Mouse (Mus musculus) midbrain, embryonic 15.5 days (tissue): ENCODE results near the gene Sfta2. TPM values are rescaled to one million over a fixed set of nuclear protein-coding genes. Genes with fewer than 3 reads are reported as not detected.

ENCODE experiments used
- ATAC-seq: fragments of 200-750 bp; cut with Nextera tagmentation; replicated peaks from 2 replicates; pipeline ENCODE4 v1.8.0; 2017; ENCODE audit warnings: moderate TSS enrichment
- H3K27ac ChIP-seq: fragments of 300-500 bp; sonication (generic); 2 replicates; pipeline ENCODE4 v1.5.1; 2015; ENCODE audit warnings: mild to moderate bottlenecking, inconsistent platforms
- H3K27me3 ChIP-seq: fragments of 300-500 bp; sonication (generic); replicated peaks from 2 replicates; pipeline ENCODE4 v1.6.1; 2015; ENCODE audit warnings: inconsistent platforms
- H3K36me3 ChIP-seq: fragments of 300-500 bp; sonication (generic); replicated peaks from 2 replicates; pipeline ENCODE4 v1.6.1; 2015; ENCODE audit warnings: inconsistent platforms
- H3K4me1 ChIP-seq: fragments of 300-500 bp; sonication (generic); 2 replicates; pipeline ENCODE4 v1.6.1; 2015; ENCODE audit warnings: inconsistent platforms
- H3K4me2 ChIP-seq: fragments of 300-500 bp; sonication (generic); 2 replicates; pipeline ENCODE4 v1.6.1; 2015; ENCODE audit warnings: inconsistent platforms, mild to moderate bottlenecking, moderate library complexity
- H3K4me3 ChIP-seq: fragments of 300-500 bp; sonication (generic); 2 replicates; pipeline ENCODE4 v1.5.1; 2015; ENCODE audit warnings: mild to moderate bottlenecking, inconsistent platforms
- H3K9ac ChIP-seq: fragments of 300-500 bp; sonication (generic); 2 replicates; pipeline ENCODE4 v1.6.1; 2015; ENCODE audit warnings: mild to moderate bottlenecking, inconsistent platforms
- H3K9me3 ChIP-seq: fragments of 300-500 bp; sonication (generic); 2 replicates; pipeline ENCODE4 v1.6.1; 2016; ENCODE audit warnings: inconsistent platforms
- WGBS: fragments of 180-500 bp; shearing (Covaris S2); methylation state at CpG from one replicate; pipeline ENCODE4 v1.1.7; 2015; ENCODE audit warnings: mixed read lengths; 5-methylcytosine and 5-hydroxymethylcytosine counted together
- polyA plus RNA-seq: library from polyadenylated mRNA; unstranded; fragments of >200 nt; fragmentation: Nextera tagmentation; extraction: Ambion mirVana; gene quantifications from 2 replicates; pipeline ENCODE4 v1.2.1, GENCODE M21; 2015

The Sfta2 gene
- polyA plus RNA-seq, 1 experiment from 2014 or later = not detected

- peaks cover 14% of the 10 kb centered on the region for H3K36me3 ChIP-seq
- no peak overlapping the region for H3K4me2 ChIP-seq
- 79% methylated on average over 2 of the region's 2 CpGs for WGBS
- no peak overlapping the region for H3K9ac ChIP-seq
- no peak for ATAC-seq
- H3K4me1 ChIP-seq = no peaks in the 10 kb centered on the region
- H3K27ac ChIP-seq = no peak overlapping the region
- H3K4me3 ChIP-seq = no peak overlapping the region
- no peaks in the 10 kb centered on the region for H3K27me3 ChIP-seq
- H3K9me3 ChIP-seq = no peaks in the 10 kb centered on the region
Observed at GRCm38 (mm10) chr17:35653086-35653485, 51.7 kb downstream of the Sfta2 start.

DNA sequence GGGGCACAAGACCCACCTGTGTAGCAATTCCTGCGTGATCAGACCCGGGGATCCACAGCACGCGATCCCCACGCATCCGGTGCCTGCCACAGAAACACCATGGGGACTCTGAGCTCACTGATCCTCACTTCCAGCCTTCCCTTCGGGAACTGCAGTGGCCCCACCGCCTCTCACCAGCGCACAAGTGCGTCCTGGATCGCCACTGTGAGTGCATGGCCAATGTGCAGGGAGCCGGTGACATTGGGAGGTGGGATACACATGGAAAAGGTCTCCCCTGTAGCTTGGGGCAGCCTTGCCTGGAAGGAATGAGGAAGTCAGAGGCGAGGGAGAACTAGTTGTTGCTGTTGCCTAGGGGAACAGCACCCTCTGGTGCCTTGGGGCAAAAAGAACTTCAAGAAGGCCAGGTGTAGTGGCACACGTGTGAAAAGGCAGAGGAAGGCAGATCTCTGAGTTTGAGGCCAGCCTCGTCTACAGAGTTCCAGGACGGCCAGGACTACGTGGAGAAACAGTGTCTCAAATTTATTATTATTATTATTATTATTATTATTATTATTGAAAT, 64.7 kb downstream of the Sfta2 start:
- Histone ChIP-seq H3K27ac (no peak overlapping the region), H3K27me3 (no peaks in the 10 kb centered on the region), H3K4me2 (no peak overlapping the region), H3K4me1 (peaks cover 14% of the 10 kb centered on the region), H3K4me3 (no peak overlapping the region), H3K9me3 (no peaks in the 10 kb centered on the region), H3K9ac (no peak overlapping the region), H3K36me3 (0 out of 2 replicates have a peak, but pooled peaks cover 5% of the 10 kb centered on the region)
- 81% methylated on average over 17 of the region's 17 CpGs for WGBS
- no peak for ATAC-seq

- Histone ChIP-seq H3K9me3 (no peaks in the 10 kb centered on the region), H3K27ac (peak overlapping the region; percentile 85), H3K27me3 (no peaks in the 10 kb centered on the region), H3K9ac (peak overlapping the region; percentile 90), H3K4me3 (peak overlapping the region; percentile 67), H3K4me1 (peaks cover 14% of the 10 kb centered on the region), H3K4me2 (peak overlapping the region; percentile 85), H3K36me3 (0 out of 2 replicates have a peak, but pooled peaks cover 5% of the 10 kb centered on the region)
- peak; percentile 67 for ATAC-seq
- WGBS = 5% methylated on average over 13 of the region's 13 CpGs
Observed at GRCm38 (mm10) chr17:35666851-35667256, 65.5 kb downstream of the Sfta2 start.

DNA sequence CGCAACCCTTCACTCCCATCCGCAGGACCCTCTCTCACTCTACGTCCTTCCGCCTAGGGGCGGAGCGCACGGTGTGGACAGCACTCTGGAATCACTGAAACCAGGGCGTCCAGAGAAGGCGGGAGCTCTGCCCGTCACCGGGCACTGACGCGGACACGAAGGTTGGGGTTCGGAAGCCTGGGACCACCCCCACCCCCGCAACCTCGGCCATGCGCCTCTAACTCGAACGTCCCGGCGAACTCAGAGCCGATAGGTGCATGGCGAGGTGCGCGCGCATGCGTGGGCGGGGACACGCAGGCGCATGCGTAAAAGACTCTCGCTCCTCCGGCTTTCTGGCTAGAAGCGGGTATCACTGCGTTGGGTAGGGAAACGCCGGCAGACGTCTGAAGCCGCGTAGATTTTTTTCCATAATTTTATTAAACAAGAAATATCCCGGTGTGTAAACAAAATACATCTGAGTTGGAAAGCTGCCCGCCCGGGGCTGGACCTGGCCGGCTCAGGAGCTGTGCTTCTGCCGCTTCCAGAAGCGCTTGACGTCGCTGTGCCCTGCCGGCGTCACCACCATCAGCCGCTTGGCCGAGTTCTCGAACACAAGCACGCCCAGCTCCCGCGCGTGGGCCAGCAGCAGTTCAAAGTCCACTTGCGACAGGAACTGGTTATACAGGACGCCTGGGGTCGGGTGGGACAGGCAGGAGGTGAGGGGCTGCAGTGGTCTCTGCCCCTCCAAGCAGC, 66.2 kb downstream of the Sfta2 start, which contains the start of gene Vars2:
Gene Vars2 (minus strand): TSS at position 259 of the 732 bp plus-strand sequence.
- Histone ChIP-seq H3K4me3 (peak within 1 kb of the TSS; percentile 67), H3K36me3 (0 out of 2 replicates have a peak, but pooled peaks cover 5% of the 10 kb centered on the region), H3K27ac (peak within 1 kb of the TSS; percentile 85), H3K27me3 (no peaks in the 10 kb centered on the region), H3K4me1 (peaks cover 16% of the 10 kb centered on the region), H3K9me3 (no peaks in the 10 kb centered on the region), H3K4me2 (peak within 1 kb of the TSS; percentile 85), H3K9ac (peak within 1 kb of the TSS; percentile 90)
- 0% methylated on average over 61 of the region's 61 CpGs for WGBS
- ATAC-seq = peak; percentile 93

DNA sequence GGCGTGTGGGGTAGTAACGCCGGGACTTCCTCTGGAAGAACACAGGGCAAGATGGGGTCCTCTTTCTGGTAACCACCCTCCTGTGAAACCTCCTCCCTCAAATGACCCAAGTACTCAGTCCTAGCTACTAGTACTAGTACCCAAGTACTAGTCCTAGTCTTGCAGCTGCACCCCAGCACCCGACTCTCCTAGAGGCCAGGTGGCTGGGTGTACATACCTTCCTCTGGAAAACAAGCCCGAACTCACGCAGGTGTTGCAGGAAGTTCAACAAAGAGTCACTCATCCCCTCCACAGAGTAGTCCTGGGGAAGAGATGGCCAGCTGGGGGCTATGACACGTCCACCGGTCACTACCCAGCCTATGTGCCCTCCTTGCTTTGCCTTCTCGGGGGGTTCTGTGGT, 68.4 kb downstream of the Sfta2 start:
- Histone ChIP-seq H3K36me3 (no peaks in the 10 kb centered on the region), H3K9ac (no peak overlapping the region), H3K4me2 (no peak overlapping the region), H3K27ac (no peak overlapping the region), H3K9me3 (no peaks in the 10 kb centered on the region), H3K4me1 (peaks cover 24% of the 10 kb centered on the region), H3K27me3 (no peaks in the 10 kb centered on the region), H3K4me3 (no peak overlapping the region)
- WGBS = 97% methylated on average over 9 of the region's 9 CpGs
- no peak for ATAC-seq

GRCm38 (mm10) chr17:35671846-35672245, 70.5 kb downstream of the Sfta2 start:
- H3K9ac ChIP-seq = no peak overlapping the region
- H3K27ac ChIP-seq = no peak overlapping the region
- WGBS = 89% methylated on average over 6 of the region's 6 CpGs
- no peak overlapping the region for H3K4me3 ChIP-seq
- H3K4me2 ChIP-seq = no peak overlapping the region
- no peaks in the 10 kb centered on the region for H3K9me3 ChIP-seq
- no peaks in the 10 kb centered on the region for H3K27me3 ChIP-seq
- H3K4me1 ChIP-seq = peaks cover 19% of the 10 kb centered on the region
- no peak for ATAC-seq
- H3K36me3 ChIP-seq = no peaks in the 10 kb centered on the region

DNA sequence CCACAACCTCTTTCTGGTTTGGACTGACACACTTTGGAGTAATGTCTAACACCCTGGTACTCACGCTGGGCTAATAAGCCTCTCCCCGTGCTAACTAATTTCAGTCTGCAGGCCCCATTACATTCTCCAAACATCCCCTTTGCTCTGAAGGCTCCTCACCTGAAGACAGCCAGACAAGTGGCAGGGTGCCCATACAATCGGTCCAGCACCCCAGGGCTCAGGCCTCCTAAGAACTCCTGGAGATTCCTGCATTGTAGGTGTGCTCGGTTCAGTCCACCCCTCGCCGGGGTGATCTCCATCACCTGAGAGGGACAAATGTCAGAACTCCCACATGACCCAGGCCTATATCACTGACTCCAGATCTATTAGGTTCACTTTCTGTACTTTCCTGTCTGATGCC, 71.2 kb downstream of the Sfta2 start:
- H3K9ac ChIP-seq = no peak overlapping the region
- H3K27me3 ChIP-seq = no peaks in the 10 kb centered on the region
- H3K36me3 ChIP-seq = no peaks in the 10 kb centered on the region
- H3K9me3 ChIP-seq = no peaks in the 10 kb centered on the region
- 89% methylated on average over 6 of the region's 6 CpGs for WGBS
- no peak overlapping the region for H3K27ac ChIP-seq
- peak overlapping the region; percentile 91; the same call in 1 of the 2 replicates for H3K4me2 ChIP-seq
- ATAC-seq = no peak
- H3K4me1 ChIP-seq = peaks cover 18% of the 10 kb centered on the region
- peak overlapping the region; percentile 82 for H3K4me3 ChIP-seq

DNA sequence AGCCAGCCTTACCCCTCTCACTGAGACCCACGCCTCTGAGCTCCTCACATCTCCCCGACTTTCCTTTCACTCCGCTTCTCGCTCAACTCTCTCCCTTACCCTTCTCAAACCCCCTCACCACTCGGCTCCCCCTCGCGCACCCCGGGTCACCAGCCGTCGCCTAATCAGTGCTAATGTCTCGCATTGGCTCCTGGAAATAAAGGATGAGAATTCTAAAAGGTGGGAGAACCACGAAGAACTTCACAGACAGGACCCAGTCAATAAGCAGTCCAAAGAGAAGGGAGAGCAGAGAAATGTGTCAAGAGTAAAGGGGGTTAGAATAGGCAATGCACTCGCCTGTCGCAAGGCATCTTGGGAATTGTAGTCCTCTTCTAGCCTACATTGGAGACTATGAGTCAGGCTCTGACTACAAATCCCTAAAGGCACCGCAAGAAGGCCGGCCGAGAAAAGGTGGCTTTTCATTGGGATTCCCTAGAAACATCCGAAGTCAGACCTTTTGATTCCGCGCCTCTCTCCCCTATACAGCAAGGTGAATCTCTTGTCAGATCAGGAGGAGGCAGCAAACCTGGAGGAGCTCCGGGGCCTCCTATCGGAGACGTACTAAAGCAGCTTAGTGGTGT, 72.2 kb downstream of the Sfta2 start, which contains the start of gene Gtf2h4:
Gene Gtf2h4 (minus strand): TSS at position 324 of the 620 bp plus-strand sequence.
- ATAC-seq = peak; percentile 97
- peak within 1 kb of the TSS; percentile 82 for H3K4me3 ChIP-seq
- no peaks in the 10 kb centered on the region for H3K9me3 ChIP-seq
- H3K27me3 ChIP-seq = no peaks in the 10 kb centered on the region
- H3K4me2 ChIP-seq = peak within 1 kb of the TSS; percentile 91
- H3K36me3 ChIP-seq = no peaks in the 10 kb centered on the region
- H3K4me1 ChIP-seq = peaks cover 10% of the 10 kb centered on the region
- H3K9ac ChIP-seq = peak within 1 kb of the TSS; percentile 95
- 2% methylated on average over 23 of the region's 23 CpGs for WGBS
- peak within 1 kb of the TSS; percentile 72 for H3K27ac ChIP-seq

DNA sequence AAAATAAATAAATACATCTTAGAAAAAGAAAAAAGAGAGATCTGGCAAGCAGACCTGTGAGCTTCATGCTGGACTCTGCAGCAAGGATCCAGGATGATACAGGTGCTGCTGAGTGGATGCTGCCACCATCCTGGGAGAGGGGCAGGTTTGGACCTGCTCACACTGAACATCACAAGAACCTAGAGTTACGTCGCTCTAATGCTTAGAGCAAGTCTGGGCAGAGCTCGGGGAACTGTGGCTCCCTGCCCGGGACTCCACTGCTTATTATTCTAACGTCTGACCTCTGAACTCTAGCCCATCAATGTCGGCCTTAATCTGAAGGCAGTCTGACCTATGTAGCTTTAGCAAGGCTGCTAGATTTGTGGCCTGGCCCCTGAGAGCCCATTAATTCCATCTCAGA, 79.2 kb downstream of the Sfta2 start:
- no peak overlapping the region for H3K4me3 ChIP-seq
- H3K27me3 ChIP-seq = no peaks in the 10 kb centered on the region
- no peak overlapping the region for H3K4me2 ChIP-seq
- H3K9ac ChIP-seq = no peak overlapping the region
- H3K4me1 ChIP-seq = peaks cover 8% of the 10 kb centered on the region
- ATAC-seq = no peak
- H3K36me3 ChIP-seq = peaks cover 28% of the 10 kb centered on the region; the same call in 1 of the 2 replicates
- 44% methylated on average over 6 of the region's 6 CpGs for WGBS
- no peak overlapping the region for H3K27ac ChIP-seq
- no peaks in the 10 kb centered on the region for H3K9me3 ChIP-seq

DNA sequence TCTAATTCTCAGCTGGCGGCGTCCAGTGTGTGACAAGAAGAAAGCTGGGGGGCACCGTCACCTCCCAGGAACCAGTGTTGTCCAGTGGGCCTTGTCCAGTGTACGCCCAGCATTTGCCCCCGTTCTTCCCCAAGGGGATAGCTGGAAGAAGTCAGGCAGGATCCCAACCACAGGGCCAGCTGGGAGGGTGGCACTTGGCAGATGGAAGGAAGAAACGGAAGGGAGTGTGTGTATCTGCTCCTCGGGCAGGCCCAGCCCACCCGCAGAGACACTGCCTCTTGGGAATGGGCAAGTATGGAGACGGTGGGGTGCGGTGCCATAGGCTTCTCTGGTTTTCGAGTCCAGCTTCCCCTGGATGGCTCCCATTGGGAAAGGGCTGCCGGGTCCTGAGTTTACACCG, 80.6 kb downstream of the Sfta2 start:
- no peaks in the 10 kb centered on the region for H3K9me3 ChIP-seq
- no peak overlapping the region for H3K4me3 ChIP-seq
- WGBS = 87% methylated on average over 13 of the region's 13 CpGs
- no peak for ATAC-seq
- H3K4me1 ChIP-seq = peaks cover 16% of the 10 kb centered on the region
- no peaks in the 10 kb centered on the region for H3K27me3 ChIP-seq
- H3K4me2 ChIP-seq = no peak overlapping the region
- H3K36me3 ChIP-seq = peaks cover 35% of the 10 kb centered on the region
- H3K9ac ChIP-seq = no peak overlapping the region
- H3K27ac ChIP-seq = no peak overlapping the region

GRCm38 (mm10) chr17:35685061-35685460, 83.7 kb downstream of the Sfta2 start:
- Histone ChIP-seq H3K27ac (peak overlapping the region; percentile 65), H3K27me3 (no peaks in the 10 kb centered on the region), H3K4me2 (no peak overlapping the region), H3K9ac (no peak overlapping the region), H3K4me3 (no peak overlapping the region), H3K9me3 (no peaks in the 10 kb centered on the region), H3K36me3 (peaks cover 63% of the 10 kb centered on the region), H3K4me1 (peaks cover 16% of the 10 kb centered on the region)
- WGBS = 41% methylated on average over 9 of the region's 9 CpGs
- no peak for ATAC-seq

GRCm38 (mm10) chr17:35688347-35689175, 87.2 kb downstream of the Sfta2 start:
- Histone ChIP-seq H3K27me3 (no peaks in the 10 kb centered on the region), H3K4me1 (peaks cover 16% of the 10 kb centered on the region), H3K9me3 (no peaks in the 10 kb centered on the region), H3K4me3 (no peak overlapping the region), H3K36me3 (peaks cover 76% of the 10 kb centered on the region), H3K4me2 (no peak overlapping the region), H3K9ac (no peak overlapping the region), H3K27ac (no peak overlapping the region)
- 88% methylated on average over 25 of the region's 25 CpGs for WGBS
- ATAC-seq = no peak
